Mouse (Mus musculus) brown adipose tissue, adult 24 weeks (tissue): Measurements from ENCODE around the gene Farsb. TPM values are rescaled to one million over a fixed set of nuclear protein-coding genes. Genes with fewer than 3 reads are reported as not detected.

Experiments used
- H3K27ac ChIP-seq: fragments of 200-500 bp; replicated peaks from 2 replicates; pipeline ENCODE4 v1.5.1; 2012; ENCODE audit warnings: low read depth, mild to moderate bottlenecking, low read length
- H3K4me1 ChIP-seq: fragments of 200-500 bp; 2 replicates; pipeline ENCODE4 v1.6.1; 2012; ENCODE audit warnings: low read length, mixed read lengths; ENCODE audit not compliant: control insufficient read depth, insufficient read depth, insufficient read length
- H3K4me3 ChIP-seq: fragments of 200-500 bp; 2 replicates; pipeline ENCODE4 v1.5.1; 2012; ENCODE audit warnings: low read depth, mild to moderate bottlenecking, low read length, moderate library complexity; ENCODE audit not compliant: insufficient read depth
- polyA plus RNA-seq: library from polyadenylated mRNA; stranded (reverse); fragments of >200 nt; gene quantifications from 2 replicates; pipeline ENCODE4 v1.2.4, GENCODE M21; 2012; ENCODE audit not compliant: missing spikeins, insufficient read depth, insufficient read length

Gene Farsb
- polyA plus RNA-seq, 1 experiment = 67.6 TPM

DNA sequence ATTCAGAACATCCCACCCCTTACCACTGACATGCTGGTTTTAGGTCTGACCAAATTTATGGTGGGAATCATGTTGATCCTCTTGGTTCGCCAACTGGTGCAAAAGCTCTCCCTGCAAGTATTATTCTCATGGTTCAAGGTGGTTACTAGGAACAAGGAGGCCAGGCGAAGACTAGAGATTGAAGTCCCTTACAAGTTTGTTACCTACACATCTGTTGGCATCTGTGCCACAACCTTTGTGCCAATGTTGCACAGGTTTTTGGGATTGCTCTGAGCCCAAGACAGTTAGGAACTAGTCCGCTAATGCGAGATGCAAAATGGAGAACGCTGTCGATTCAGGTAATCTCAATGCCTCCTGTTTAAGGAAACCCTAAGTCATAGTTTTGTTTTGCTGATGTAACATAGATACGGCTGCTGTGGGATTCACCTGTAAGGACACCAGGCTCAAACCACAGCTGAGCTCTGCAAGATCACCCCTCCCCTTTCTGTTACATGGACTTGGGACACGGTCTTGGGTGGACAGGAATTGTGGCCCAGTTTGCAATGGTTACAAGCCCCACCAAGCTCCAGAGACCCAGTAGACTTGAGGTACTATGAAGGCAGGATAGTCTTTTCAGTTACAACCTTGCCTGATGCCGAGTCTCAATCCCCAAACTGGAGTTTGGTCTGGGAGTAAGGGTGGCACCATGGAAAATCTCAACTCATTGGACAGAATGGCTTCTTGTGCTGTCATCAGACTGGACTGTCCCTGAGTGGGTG lies 71.4 kb downstream of the Farsb start:
- no peak overlapping the region for H3K27ac ChIP-seq
- H3K4me1 ChIP-seq = no peaks in the 10 kb centered on the region
- no peak overlapping the region for H3K4me3 ChIP-seq

DNA sequence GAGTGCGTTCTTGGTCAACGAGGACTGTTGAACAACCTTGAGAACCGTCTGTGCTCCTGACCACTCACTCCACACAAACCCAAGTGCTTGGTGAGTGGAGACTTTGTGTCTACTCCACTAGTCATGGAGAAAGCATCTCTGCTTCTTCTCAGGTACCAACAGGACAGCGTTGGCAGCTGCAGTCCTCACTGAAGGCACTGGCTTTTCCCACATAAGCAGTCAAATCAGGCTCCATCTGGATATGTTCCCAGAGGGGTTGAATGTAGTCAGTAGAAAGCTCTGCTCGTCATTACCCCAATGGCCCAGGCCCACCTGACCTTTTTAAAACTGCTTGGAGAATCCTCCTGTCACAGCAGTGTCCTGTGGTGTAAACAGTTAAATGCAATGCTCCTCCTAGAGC lies 74.3 kb downstream of the Farsb start:
- Histone ChIP-seq H3K4me1 (no peaks in the 10 kb centered on the region), H3K4me3 (no peak overlapping the region), H3K27ac (no peak overlapping the region)

DNA sequence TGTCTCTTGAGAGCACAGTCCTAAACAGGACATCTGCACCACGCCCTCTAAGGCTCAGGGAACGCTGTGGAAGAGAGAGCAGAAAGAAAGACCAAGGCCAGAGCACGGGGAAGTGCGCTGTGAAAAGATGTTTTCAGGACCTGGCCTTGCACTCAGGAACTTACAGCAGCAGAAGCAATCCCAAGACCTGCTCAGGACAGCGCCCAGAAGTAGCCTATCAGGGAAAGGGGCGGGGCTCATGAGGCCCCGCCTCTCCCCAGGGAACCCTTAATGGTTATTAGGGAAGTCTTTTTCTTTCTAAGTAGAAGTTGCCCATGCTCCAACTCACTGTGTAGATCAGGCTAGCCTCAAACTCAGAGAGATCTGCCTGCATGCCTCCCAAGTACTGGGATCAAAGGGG lies 76.0 kb downstream of the Farsb start:
- no peaks in the 10 kb centered on the region for H3K4me1 ChIP-seq
- no peak overlapping the region for H3K4me3 ChIP-seq
- H3K27ac ChIP-seq = no peak overlapping the region

DNA sequence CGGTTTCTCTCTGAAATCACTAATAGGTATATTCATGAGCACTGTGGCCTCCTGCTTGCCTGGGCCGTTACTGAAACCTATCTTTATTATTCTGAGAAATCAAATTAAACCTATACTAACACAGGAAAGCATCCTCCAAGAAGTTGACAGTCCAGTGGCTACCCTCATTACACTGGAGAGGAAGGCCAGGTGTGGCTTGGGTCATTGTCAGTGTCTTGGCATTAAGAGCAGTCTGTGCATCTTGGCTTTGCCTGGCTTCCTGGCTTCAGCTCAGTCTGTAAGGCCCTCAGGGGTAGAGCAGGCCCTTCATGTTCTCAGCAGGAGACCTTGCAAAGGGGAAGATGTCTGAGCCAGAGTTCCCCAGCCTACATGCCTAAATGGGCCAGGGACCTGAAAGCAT lies 79.3 kb downstream of the Farsb start:
- Histone ChIP-seq H3K27ac (no peak overlapping the region), H3K4me1 (no peaks in the 10 kb centered on the region), H3K4me3 (no peak overlapping the region)

DNA sequence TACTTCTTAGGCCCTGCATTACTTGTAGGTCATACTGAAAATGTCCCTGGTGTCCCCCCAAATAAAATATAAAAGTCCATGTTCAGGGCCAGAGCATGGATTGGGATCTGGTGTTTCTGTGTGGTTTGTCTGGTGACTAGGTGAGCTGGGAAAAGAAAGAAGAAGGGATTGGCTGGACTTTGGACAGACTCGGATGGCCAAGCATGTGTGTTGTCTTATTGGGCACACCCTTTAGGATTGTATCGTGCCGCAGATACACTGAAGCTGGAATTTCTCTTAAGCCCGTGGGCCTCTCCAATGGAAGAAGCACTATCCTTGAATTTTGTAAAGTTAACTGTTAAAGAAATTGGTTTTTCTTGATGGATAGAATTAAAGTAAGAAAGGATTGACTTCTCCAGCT lies 87.3 kb downstream of the Farsb start:
- Histone ChIP-seq H3K4me3 (no peak overlapping the region), H3K27ac (no peak overlapping the region), H3K4me1 (no peaks in the 10 kb centered on the region)

DNA sequence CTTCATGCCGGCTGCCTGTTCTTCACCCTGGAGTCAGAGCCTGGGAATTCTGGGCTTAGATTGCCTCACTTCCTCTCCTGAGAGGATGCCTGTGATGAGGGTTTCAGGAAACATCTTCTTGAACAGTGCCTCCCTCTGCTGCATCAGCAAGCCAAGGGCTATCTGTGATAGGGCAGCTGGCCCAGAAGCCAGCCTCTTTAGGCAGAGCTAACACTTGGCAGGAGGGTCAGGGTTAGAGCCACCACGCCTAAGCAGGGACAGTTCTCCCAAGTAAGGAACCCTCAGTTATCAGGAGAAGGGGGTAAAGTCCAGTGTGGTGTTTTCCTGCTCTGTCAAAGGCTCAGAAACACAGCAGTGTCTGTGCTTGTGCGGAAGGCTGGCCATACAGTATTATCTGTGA lies 88.9 kb downstream of the Farsb start:
- no peak overlapping the region for H3K27ac ChIP-seq
- H3K4me1 ChIP-seq = no peaks in the 10 kb centered on the region
- no peak overlapping the region for H3K4me3 ChIP-seq

DNA sequence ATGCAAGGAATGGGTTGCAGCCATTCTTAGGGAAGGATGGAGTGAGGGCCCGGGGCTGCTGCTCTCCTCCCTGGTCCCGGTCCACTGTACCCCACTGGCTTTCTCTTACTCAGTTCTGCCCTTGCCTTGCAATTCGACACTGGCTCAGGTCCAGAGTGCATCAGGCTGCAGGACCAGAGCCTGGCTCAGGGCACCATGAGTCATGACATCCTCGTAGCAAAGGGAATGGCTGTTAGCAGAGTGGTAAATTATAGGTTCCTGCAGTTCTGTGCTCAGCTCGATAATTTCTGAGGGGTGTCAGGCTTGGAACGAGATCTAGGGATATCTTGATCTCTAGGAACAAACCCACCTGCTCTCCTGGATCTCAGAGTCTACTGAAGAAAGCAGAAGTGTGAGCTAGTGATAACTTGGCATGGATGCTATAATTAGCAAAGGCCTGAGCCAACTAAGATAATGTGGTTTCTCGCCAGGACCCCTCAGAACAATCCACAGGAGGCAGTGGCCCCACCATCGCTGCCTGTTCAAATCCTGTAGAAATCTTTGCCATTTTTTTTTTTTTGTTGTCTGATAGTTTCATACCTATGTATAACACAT lies 92.3 kb downstream of the Farsb start:
- Histone ChIP-seq H3K27ac (no peak overlapping the region), H3K4me3 (no peak overlapping the region), H3K4me1 (no peaks in the 10 kb centered on the region)

DNA sequence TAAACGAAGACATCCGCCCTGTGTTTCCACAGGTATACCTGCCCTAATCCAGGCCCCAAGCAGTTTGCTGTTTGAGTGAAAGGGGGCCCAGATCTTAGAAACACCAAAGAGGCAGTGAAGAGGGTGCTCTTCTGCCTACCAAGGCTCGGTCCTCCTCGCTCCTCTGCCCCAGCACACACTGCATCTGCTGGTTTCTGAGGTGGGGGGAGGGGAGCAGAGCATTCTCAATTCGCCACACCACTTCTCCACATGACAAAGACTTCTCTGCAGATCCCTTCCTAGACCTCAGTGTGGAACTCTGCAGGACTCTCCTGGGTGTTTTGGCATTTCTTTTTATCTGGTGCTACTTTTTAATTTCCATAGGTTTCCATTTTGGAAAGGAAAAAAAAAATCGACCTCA lies 93.0 kb downstream of the Farsb start:
- no peak overlapping the region for H3K27ac ChIP-seq
- no peaks in the 10 kb centered on the region for H3K4me1 ChIP-seq
- H3K4me3 ChIP-seq = no peak overlapping the region

DNA sequence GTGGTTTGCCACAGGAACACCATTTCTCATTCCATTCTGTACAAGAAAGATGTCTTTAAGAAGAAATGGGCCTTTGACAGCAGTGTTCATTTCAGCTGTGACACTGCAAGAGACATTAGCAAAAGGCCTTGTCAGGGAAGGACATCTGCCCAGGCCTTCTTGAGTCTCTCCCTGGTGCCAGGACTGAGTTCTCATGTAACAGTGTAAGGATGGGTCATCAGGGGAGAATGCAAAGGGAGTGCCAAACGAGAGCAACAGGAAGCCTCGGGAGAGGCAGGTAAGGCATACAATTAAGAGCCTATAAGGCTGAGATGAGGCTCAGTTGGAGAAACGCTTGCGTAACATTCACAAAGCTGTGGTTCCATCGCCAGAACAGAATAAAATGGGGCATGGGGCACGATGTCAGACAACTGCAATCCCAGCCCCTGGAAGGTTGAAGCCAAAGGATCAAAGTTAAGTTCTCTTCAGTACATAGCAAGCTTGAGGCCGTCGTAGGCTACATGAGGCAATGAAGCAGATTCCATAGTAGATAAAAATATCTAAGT lies 93.4 kb downstream of the Farsb start:
- Histone ChIP-seq H3K4me3 (no peak overlapping the region), H3K27ac (no peak overlapping the region)

DNA sequence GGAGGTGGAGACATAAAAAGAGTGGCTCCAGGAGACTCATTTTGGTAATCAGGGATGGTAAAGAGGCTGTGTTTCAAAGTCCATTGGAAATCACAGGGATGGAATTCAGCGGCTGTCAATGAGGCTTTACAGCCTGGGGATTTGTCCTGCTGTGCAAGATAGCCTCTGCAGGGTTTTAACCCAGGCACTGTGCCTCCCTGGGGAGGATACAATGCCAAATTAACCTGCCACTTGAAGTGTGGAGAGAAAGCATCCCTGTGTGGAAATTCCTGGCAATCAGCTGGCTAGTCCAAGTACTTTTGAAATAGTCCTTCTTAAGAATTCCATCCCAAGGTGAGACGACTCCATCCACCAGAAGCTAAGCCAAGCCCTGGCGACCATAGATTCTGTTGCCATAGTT lies 99.8 kb downstream of the Farsb start:
- no peak overlapping the region for H3K4me3 ChIP-seq
- H3K27ac ChIP-seq = no peak overlapping the region
- no peaks in the 10 kb centered on the region for H3K4me1 ChIP-seq

More for the DNA sequence above, 93.4 kb downstream of the Farsb start:
- H3K4me1 ChIP-seq = no peaks in the 10 kb centered on the region

DNA sequence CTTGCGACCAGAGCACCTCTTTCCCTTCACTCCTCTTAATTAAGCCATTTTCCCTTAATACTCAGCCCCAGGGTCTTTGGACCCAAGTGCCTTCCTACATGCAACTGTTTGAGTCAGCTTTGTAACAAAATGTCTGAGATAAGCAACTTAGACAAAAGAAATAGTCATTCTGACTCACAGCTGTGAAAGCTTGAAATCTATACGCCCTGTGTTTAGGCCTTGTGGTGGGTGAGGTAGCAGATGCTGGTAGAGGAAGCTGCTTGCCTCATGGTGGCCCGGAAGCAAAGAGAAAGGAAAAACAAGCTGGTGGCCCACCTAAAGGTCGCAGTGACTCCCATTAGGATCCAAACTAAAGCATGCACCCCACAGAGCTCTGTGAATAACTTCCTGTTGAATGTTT lies 100.8 kb downstream of the Farsb start:
- no peak overlapping the region for H3K27ac ChIP-seq
- H3K4me3 ChIP-seq = no peak overlapping the region
- H3K4me1 ChIP-seq = no peaks in the 10 kb centered on the region

DNA sequence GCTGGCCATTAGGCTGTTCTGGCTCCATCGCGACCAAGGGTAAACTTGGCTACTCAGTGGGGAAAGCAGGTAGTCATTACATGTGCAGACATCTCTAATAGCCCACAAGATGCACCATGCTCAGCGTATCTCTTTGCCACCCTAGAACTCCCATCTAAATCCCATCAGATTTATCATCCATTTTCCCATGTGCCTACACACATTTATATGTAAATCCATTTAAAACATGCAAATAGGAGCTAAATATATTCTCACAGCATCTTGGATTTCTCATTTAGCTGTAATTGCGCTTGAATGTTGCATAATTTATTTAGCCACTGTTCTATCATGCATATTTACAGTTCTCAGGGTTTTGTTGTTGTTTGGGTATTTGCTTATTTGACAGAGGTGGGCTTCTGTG lies 107.7 kb downstream of the Farsb start:
- H3K27ac ChIP-seq = no peak overlapping the region

DNA sequence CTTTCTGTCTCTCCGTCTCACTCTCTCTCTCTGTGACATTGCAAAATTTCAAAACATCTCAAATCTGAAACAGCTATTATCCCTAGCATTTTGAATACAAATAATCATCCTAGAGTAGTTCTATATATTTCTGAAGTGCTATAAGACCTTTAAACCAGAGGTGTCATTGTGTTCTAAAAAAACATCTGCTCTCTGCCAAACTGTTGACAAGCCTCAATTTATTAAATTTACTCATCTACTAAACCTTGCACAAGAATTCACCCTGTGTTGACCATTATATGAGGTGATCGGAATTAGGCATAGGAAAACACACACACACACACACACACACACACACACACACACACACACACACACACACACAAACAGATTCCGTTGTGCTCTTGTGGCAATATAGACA lies 113.6 kb downstream of the Farsb start:
- no peak overlapping the region for H3K27ac ChIP-seq
- H3K4me1 ChIP-seq = no peaks in the 10 kb centered on the region
- H3K4me3 ChIP-seq = no peak overlapping the region

More for the DNA sequence above, 107.7 kb downstream of the Farsb start:
- Histone ChIP-seq H3K4me1 (no peaks in the 10 kb centered on the region), H3K4me3 (no peak overlapping the region)

DNA sequence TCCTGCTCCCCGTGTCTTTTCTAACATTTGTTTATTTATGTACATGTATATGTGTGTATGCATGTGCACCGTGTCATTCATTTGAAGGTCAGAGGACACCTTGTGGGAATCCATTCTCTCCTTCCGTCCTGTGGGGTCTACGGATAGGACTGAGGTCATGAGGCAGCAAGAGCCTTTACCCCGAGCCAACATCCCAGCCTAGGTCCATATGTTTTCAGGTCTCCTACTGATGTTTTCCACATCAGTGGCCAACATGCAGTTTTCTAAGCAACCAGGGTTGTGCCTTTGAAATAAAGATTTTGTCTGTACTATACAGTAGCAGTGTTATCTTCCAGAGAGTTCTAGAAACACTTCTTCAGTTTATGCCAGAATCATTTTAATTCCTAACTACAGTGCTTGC lies 114.9 kb downstream of the Farsb start:
- no peak overlapping the region for H3K4me3 ChIP-seq
- H3K4me1 ChIP-seq = no peaks in the 10 kb centered on the region
- no peak overlapping the region for H3K27ac ChIP-seq

DNA sequence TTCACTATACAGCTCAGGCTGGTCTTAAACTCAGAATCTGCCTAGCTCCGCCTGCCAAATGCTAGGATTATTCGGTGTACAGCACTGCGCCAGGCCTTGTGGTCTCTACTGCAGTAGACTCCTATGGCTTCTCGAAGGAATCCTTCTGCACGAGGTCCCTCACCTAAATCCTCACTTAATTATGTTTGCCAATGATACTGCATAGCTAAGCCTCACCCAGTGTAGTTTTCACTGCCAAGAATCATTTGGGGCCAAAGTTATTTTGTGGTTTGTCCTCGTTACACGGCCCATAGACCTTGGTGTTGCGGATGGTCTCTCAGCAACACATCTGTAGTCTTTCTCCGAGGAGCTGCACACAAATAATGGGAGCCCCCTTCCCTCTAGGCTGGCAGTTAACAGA lies 116.4 kb downstream of the Farsb start:
- Histone ChIP-seq H3K27ac (no peak overlapping the region), H3K4me1 (no peaks in the 10 kb centered on the region), H3K4me3 (no peak overlapping the region)
